Mouse (Mus musculus) midbrain, embryonic 15.5 days (tissue): ENCODE results near the gene Mrps31. TPM values are rescaled to one million over a fixed set of nuclear protein-coding genes. Genes with fewer than 3 reads are reported as not detected.

ENCODE experiments used
- ATAC-seq: fragments of 200-750 bp; cut with Nextera tagmentation; replicated peaks from 2 replicates; pipeline ENCODE4 v1.8.0; 2017; ENCODE audit warnings: moderate TSS enrichment
- H3K27ac ChIP-seq: fragments of 300-500 bp; sonication (generic); 2 replicates; pipeline ENCODE4 v1.5.1; 2015; ENCODE audit warnings: mild to moderate bottlenecking, inconsistent platforms
- H3K27me3 ChIP-seq: fragments of 300-500 bp; sonication (generic); replicated peaks from 2 replicates; pipeline ENCODE4 v1.6.1; 2015; ENCODE audit warnings: inconsistent platforms
- H3K36me3 ChIP-seq: fragments of 300-500 bp; sonication (generic); replicated peaks from 2 replicates; pipeline ENCODE4 v1.6.1; 2015; ENCODE audit warnings: inconsistent platforms
- H3K4me1 ChIP-seq: fragments of 300-500 bp; sonication (generic); 2 replicates; pipeline ENCODE4 v1.6.1; 2015; ENCODE audit warnings: inconsistent platforms
- H3K4me2 ChIP-seq: fragments of 300-500 bp; sonication (generic); 2 replicates; pipeline ENCODE4 v1.6.1; 2015; ENCODE audit warnings: inconsistent platforms, mild to moderate bottlenecking, moderate library complexity
- H3K4me3 ChIP-seq: fragments of 300-500 bp; sonication (generic); 2 replicates; pipeline ENCODE4 v1.5.1; 2015; ENCODE audit warnings: mild to moderate bottlenecking, inconsistent platforms
- H3K9ac ChIP-seq: fragments of 300-500 bp; sonication (generic); 2 replicates; pipeline ENCODE4 v1.6.1; 2015; ENCODE audit warnings: mild to moderate bottlenecking, inconsistent platforms
- H3K9me3 ChIP-seq: fragments of 300-500 bp; sonication (generic); 2 replicates; pipeline ENCODE4 v1.6.1; 2016; ENCODE audit warnings: inconsistent platforms
- WGBS: fragments of 180-500 bp; shearing (Covaris S2); methylation state at CpG from one replicate; pipeline ENCODE4 v1.1.7; 2015; ENCODE audit warnings: mixed read lengths; 5-methylcytosine and 5-hydroxymethylcytosine counted together
- polyA plus RNA-seq: library from polyadenylated mRNA; unstranded; fragments of >200 nt; fragmentation: Nextera tagmentation; extraction: Ambion mirVana; gene quantifications from 2 replicates; pipeline ENCODE4 v1.2.1, GENCODE M21; 2015

The Mrps31 gene
- polyA plus RNA-seq, 1 experiment from 2014 or later, result 31.6 TPM

GRCm38 (mm10) chr8:22399285-22399880 lies 11.8 kb upstream of the Mrps31 start:
- Histone ChIP-seq H3K27ac (peak overlapping the region; percentile 88), H3K9me3 (no peaks in the 10 kb centered on the region), H3K4me3 (peak overlapping the region; percentile 76), H3K36me3 (no peaks in the 10 kb centered on the region), H3K27me3 (0 out of 2 replicates have a peak, but pooled peaks cover 3% of the 10 kb centered on the region), H3K4me2 (peak overlapping the region; percentile 75), H3K4me1 (peaks cover 13% of the 10 kb centered on the region), H3K9ac (peak overlapping the region; percentile 63)
- 85% methylated on average over 8 of the region's 8 CpGs for WGBS
- ATAC-seq, result no peak

GRCm38 (mm10) chr8:22400593-22400992 lies 10.6 kb upstream of the Mrps31 start:
- Histone ChIP-seq H3K9me3 (no peaks in the 10 kb centered on the region), H3K36me3 (no peaks in the 10 kb centered on the region), H3K27me3 (0 out of 2 replicates have a peak, but pooled peaks cover 3% of the 10 kb centered on the region), H3K4me2 (no peak overlapping the region), H3K27ac (no peak overlapping the region), H3K4me1 (peaks cover 13% of the 10 kb centered on the region), H3K4me3 (no peak overlapping the region), H3K9ac (no peak overlapping the region)
- ATAC-seq, result no peak
- 87% methylated on average over 4 of the region's 4 CpGs for WGBS

DNA sequence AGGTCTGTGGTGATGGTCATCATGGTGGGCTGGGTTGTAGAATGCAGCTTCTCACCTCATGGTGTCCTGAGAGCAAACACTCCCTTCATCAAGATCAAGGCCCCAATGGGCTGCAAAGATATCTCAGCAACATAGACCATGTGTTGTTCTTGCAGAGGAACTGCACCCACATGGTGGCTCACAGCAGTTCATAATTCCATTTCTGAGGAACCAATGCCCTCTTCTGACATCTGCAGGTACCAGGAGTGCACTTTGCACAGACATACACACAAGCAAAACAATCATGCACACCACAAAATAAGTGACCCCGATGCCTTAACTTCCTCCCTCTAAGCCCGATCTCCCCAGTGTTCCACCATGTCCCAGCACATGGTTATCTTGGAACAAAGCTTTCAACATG lies 7.9 kb upstream of the Mrps31 start:
- Histone ChIP-seq H3K4me3 (no peak overlapping the region), H3K9me3 (no peaks in the 10 kb centered on the region), H3K36me3 (no peaks in the 10 kb centered on the region), H3K27ac (no peak overlapping the region), H3K4me2 (no peak overlapping the region), H3K27me3 (no peaks in the 10 kb centered on the region), H3K9ac (no peak overlapping the region), H3K4me1 (peaks cover 7% of the 10 kb centered on the region)
- ATAC-seq, result no peak
- WGBS, result 89% methylated on average over 2 of the region's 2 CpGs

DNA sequence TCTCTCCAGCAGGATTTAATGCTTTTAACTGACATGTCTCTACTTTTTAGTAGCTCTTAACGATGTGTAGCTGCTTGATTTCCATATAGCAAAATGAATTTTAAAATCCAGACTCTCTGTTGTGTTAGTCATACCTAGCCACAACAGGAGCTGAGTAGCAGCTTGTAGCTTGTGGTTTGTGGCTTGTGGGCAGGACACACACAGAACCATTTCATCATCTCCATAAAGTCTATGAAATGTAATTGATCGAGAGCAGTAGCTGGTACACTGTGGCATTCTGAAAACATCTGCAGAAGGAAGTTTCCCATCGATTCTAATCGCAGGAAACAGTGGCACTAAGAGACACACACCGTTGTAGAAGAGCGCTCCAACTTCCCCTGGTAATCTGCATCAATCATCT lies 5.4 kb upstream of the Mrps31 start:
- Histone ChIP-seq H3K4me1 (peaks cover 4% of the 10 kb centered on the region), H3K4me3 (no peak overlapping the region), H3K9me3 (no peaks in the 10 kb centered on the region), H3K4me2 (no peak overlapping the region), H3K9ac (no peak overlapping the region), H3K27me3 (no peaks in the 10 kb centered on the region), H3K27ac (no peak overlapping the region), H3K36me3 (no peaks in the 10 kb centered on the region)
- WGBS, result 78% methylated on average over 6 of the region's 6 CpGs
- no peak for ATAC-seq

DNA sequence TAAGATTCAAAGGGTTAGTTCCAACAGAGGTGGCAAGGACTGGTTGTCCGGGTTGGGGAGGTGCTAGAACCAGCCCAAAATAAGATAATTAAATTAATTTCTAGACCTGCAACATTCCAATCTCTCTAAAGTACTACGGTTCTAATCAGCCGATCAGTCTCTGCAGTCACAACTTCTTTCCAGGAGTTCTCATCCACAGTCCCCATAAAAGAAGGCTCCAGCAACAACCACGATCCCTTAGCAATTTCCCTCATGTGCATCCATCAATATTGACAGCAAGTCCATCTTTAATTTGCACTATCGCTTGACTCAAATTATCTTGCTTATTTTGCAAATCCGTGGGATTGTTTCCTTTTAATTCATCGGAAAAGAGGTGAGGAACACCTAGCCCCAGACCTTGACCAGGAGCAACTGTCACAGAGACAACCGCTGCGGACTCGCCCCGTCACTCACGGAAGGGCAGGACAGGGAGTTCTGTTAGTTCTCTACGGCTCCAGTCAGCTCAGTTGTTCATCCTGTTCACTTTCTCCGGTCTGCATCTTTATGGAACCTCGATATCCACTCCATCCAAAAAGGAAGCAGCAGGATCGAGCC lies 376 bp upstream of the Mrps31 start:
- WGBS, result 17% methylated on average over 16 of the region's 16 CpGs
- peak; percentile 38 for ATAC-seq
- H3K4me1 ChIP-seq, result peaks cover 19% of the 10 kb centered on the region

DNA sequence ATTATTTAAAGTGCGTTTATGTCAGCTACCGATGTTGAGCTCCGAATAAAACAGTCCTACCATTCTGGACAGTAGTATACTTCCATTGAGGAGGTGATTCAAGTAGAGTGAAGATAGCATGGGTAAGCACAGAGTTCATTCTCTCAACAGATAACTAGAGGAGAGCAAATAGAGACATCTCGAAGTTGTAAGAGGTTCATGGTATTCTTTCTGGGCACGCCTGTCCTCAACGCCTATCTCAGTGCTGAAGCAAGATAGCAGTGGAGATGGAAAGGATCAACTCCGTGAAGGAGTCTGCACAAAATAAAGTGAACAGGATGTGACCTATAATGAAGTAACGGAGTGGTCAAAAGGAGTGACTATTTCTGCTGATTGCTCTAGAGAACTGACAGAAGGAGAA lies 810 bp downstream of the Mrps31 start:
- ATAC-seq, result no peak
- peak overlapping the region; percentile 70 for H3K4me2 ChIP-seq
- H3K27me3 ChIP-seq, result no peaks in the 10 kb centered on the region
- peaks cover 19% of the 10 kb centered on the region for H3K4me1 ChIP-seq
- no peak overlapping the region for H3K27ac ChIP-seq
- no peaks in the 10 kb centered on the region for H3K9me3 ChIP-seq
- 24% methylated on average over 8 of the region's 8 CpGs for WGBS
- H3K36me3 ChIP-seq, result 0 out of 2 replicates have a peak, but pooled peaks cover 13% of the 10 kb centered on the region
- peak overlapping the region; percentile 80 for H3K4me3 ChIP-seq
- H3K9ac ChIP-seq, result peak overlapping the region; percentile 77

More for the DNA sequence above, 376 bp upstream of the Mrps31 start:
- Histone ChIP-seq H3K9ac (peak overlapping the region; percentile 77), H3K36me3 (0 out of 2 replicates have a peak, but pooled peaks cover 3% of the 10 kb centered on the region), H3K4me3 (peak overlapping the region; percentile 80), H3K27me3 (no peaks in the 10 kb centered on the region), H3K27ac (peak overlapping the region; percentile 78), H3K4me2 (peak overlapping the region; percentile 70), H3K9me3 (no peaks in the 10 kb centered on the region)

Other genes starting within 250 kb of the Mrps31 start
- 6.9 and 7.6 TPM in 2 replicates for gene Nek3, start 244.9 kb upstream of the Mrps31 start, polyA plus RNA-seq
- gene Ckap2, start 225.5 kb upstream of the Mrps31 start, polyA plus RNA-seq, result 8.3 and 9.4 TPM in 2 replicates
- gene Vps36, start 218.6 kb upstream of the Mrps31 start, polyA plus RNA-seq, result 40.7 and 42.3 TPM in 2 replicates
- 7.6 and 8.5 TPM in 2 replicates for gene Thsd1, start 184.0 kb upstream of the Mrps31 start, polyA plus RNA-seq
- not detected in 2 replicates for gene Tpte, start 127.9 kb upstream of the Mrps31 start, polyA plus RNA-seq
- gene Slc25a15, start 12.8 kb upstream of the Mrps31 start, polyA plus RNA-seq, result 7.1 and 7.3 TPM in 2 replicates